Mouse (Mus musculus) adrenal gland, adult 8-10 months (tissue): ENCODE measurements around the gene Dot1l. TPM values are rescaled to one million over a fixed set of nuclear protein-coding genes. Genes with fewer than 3 reads are reported as not detected.
A peak's percentile ranks its signal among the peaks of the same experiment; 100 is the strongest.
"Not testable (repeated sequence)": the region's sequence is repeated elsewhere in the genome, so short reads cannot be mapped to it uniquely, and the experiment has no call there.

Source experiments
- DNase-seq: peaks from one replicate; pipeline ENCODE4 v3.0.0; 2022
- total RNA-seq, 4 experiments: library from RNA; stranded (reverse); gene quantifications; 2 replicates each; pipeline ENCODE4 v1.2.4; 2022

The Dot1l gene
- total RNA-seq, 4 experiments from 2014 or later: 35.0 to 78.6 (median 57.4) TPM

- no peak for DNase-seq
Measured at GRCm38 (mm10) chr10:80812391-80813041, 57.5 kb downstream of the Dot1l start.

DNA sequence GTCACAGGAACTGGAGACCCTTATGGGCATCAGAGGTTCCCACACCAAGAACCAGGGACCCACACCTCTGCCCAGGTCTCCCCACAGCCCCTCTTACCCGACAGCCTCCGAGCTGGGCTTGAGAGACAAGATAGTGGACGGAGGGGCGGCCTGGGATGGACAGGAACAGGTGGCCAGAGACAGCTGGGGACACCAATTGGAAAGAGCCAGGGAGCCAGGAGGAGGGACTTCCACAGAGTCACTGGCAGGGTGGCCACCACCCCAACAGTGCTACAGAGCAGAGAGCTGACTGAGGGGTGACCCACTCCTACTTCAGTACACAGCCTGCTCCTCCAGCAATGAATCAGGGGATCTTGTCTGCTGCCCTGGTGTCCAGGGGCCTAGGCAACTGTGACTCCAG, 58.4 kb downstream of the Dot1l start, which contains the start of gene Jsrp1:
TSS of gene Jsrp1 (minus strand) at position 133 of the 400 bp plus-strand sequence.
- DNase-seq: no peak

DNA sequence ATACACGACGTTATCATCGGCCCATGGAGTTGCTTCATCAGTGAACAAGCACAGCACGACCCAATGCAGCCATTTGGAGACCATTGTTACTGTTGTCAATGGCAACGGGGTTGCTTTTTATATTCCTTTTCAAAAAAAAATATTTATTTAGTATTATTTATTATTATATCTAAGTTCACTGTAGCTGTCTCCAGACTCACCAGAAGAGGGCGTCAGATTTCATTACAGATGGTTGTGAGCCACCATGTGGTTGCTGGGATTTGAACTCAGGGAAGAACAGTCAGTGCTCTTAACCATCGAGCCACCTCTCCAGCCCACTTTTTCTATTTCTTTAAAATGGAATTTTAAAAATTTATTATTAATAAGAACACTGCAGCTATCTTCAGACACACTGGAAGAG, 59.8 kb downstream of the Dot1l start:
- no peak for DNase-seq

- not testable (repeated sequence) for DNase-seq
Measured at GRCm38 (mm10) chr10:80816303-80816702, 61.3 kb downstream of the Dot1l start.

DNA sequence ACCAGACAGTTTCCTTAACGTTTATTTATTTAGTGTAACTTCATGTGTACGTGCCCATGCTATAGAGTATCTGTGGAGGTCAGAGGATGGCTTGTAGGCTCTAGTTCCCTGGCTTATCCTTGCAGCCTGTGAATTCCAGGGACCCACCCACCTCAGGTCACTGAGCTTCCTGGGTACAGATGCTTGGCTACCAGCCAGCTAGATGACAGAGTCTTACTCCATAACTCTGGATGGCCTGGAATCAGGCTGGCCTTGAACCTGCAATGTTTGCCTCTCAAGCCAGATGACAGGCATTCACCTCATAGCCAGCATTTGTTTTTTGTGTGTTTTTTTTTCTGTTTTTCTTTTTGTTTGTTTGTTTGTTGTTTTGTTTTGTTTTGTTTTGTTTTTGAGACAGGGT, 62.2 kb downstream of the Dot1l start:
- DNase-seq: no peak

DNA sequence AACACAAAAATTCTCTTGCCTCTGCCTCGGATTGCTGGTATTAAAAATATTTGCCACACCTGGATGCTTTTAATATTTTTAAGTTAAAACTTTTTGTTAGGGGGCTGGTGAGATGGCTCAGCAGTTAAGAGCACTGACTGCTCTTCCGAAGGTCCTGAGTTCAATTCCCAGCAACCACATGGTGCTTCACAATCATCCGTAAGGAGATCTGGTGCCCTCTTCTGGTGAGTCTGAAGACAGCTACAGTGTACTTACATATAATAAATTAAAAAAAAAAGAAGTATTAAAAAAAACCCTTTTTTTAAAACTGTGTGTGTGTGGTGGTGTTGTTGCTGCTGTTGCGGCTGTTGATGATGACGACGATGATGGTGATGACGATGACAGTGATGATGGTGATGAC, 62.9 kb downstream of the Dot1l start:
- DNase-seq: not testable (repeated sequence)

DNA sequence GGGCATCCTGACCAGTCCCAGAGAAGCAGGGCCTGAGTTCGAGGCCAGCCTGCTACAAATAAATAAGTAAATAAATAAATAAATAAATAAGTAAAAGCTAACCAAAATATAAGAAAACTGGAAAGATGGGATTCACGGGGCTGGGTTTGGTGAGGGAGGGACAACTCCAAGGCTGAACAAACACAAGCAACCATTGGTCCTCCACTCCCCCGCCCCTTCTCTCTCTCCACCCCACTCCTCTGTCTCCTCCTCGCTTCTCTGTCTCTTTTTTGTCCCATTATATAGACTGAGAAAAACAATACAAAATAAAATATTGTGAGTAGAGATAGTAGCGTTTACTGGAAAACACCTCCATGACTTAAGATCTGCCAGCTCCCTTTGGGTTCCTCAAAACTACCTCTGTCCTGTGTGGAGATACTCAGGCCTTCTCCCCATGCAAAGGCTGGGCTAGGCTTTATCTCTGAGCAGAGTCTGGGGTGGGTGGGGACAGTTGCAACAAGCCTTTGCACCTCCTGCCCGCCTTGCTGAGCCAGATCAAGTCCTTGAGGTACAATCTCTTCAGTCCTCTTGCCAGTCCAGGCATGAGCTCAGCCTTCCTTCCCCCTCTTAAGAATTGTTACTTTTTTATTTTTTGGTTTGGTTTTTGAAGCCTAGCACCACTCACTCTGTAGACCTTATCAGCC, 63.7 kb downstream of the Dot1l start:
- no peak for DNase-seq

- no peak for DNase-seq
Measured at GRCm38 (mm10) chr10:80819406-80819805, 64.4 kb downstream of the Dot1l start.

GRCm38 (mm10) chr10:80821991-80822390, 67.0 kb downstream of the Dot1l start:
- no peak for DNase-seq

GRCm38 (mm10) chr10:80822528-80822927, 67.5 kb downstream of the Dot1l start:
- DNase-seq: no peak

DNA sequence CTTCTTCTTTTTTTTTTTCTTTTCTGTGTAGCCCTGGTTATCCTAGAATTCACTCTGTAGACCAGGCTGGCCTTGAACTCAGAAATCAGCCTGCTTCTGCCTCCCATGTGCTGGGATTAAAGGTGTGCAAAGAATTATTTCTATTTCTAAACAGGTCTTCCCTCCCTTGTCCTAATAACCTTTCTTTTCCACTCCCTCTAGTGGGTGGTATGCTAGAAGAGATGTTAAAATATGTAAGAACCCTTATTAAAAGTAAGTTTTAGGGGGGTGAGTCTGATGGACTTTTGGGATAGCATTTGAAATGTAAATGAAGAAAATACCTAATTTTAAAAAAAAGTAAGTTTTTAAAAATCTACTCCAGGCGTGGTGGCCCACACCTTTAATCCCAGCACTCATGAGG, 68.3 kb downstream of the Dot1l start:
- no peak for DNase-seq

GRCm38 (mm10) chr10:80823847-80824643, 69.0 kb downstream of the Dot1l start:
- DNase-seq: no peak

DNA sequence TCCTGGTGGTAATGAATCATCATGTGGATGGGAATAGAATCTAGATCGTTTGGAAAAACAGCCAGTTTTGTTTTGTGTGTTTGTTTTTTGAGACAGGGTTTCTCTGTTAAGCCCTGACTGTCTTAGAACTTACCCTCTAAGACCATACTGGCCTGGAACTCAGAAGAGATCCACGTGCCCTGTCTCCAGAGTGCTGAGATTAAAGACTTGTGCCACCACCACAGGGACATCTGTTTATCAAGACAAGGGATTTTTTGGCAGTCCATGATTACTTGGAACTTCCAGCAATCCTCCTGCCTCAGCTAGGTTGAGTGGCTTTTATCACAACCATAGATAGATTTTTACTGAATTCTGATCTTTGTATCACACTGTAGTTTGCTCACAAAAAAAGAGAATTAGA, 69.8 kb downstream of the Dot1l start:
- no peak for DNase-seq

- peak; percentile 100 for DNase-seq
Measured at GRCm38 (mm10) chr10:80826151-80827062, 71.4 kb downstream of the Dot1l start, which contains the start of gene Oaz1. Gene Oaz1, plus strand, starts transcription at chr10:80826656.

- no peak for DNase-seq
Measured at GRCm38 (mm10) chr10:80827063-80827869, 72.3 kb downstream of the Dot1l start.

- DNase-seq: no peak
Measured at GRCm38 (mm10) chr10:80827870-80828420, 72.9 kb downstream of the Dot1l start.

- DNase-seq: not testable (repeated sequence)
Measured at GRCm38 (mm10) chr10:80828587-80828986, 73.6 kb downstream of the Dot1l start.

DNA sequence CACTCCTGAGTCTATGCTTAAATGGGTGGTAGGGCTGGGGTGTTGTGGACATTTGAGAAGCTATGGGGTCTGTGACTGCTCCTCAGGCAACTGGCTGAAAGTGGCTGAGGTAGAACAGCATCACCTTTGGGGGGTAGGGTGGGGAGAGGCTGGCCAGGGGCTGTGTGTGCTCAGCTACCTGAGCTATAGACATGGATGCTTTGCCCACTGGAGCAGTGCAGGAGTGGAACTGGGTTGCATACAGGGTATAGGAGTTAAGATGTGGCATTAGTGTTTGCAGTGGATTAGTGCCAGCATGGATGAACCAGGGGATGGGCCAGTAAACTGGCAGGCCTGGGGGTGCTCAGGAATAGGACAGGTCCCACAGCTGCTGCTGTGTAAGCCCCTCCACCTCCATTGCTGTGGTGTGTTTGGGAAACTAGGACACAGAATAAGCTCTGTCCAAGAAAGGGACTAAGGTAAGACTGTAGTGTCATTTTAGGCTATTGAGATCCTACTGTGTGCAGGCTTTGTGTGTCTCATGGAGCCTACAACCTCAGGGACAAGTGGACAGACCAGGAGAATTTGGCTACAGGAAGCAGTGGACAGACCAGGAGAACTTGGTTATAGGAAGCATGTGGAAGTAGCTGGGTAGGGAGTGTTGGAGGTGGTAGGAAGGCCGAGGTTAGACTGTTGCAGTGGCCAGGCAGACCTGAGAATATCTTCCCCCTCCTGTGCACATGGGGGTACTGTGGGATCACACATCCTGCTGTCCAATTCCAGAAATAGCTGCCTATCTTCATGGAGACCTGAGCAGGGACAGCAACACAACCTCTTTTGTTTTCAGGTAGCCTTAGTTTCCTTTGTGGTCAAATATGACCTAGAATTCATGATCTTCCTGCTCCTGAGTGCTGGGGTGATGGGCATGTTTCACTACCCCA, 74.6 kb downstream of the Dot1l start:
- DNase-seq: no peak

DNA sequence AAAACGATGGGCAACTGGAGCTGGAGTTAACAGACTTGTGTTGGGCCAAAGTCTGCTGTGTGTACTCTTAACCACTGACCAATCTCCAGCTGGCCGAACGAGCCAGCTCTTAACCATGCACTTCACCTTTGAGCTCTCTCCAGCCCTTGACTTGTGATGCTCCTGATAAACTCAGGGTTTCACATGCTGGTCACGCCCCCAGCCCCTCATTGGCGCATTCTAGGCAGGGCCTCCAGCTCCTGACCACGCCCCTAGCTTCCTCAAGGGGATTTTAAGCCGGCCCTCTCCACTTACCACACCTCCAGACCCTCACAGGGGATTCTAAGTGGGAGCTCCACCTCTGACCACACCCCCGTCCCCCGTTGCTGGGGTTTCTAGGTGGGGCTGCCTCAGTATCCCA, 76.1 kb downstream of the Dot1l start:
- DNase-seq: peak; percentile 61

- DNase-seq: no peak
Measured at GRCm38 (mm10) chr10:80832818-80833217, 77.8 kb downstream of the Dot1l start.
